Mouse (Mus musculus): Measurements from ENCODE around the gene Rspry1. TPM values are rescaled to one million over a fixed set of nuclear protein-coding genes. Genes with fewer than 3 reads are reported as not detected.
A peak's percentile ranks its signal among the peaks of the same experiment; 100 is the strongest.

The Rspry1 gene
- polyA plus RNA-seq, 1 experiment = 0.41 TPM

GRCm38 (mm10) chr8:94702844-94703813 is 101.4 kb downstream of the Rspry1 start:
- Histone ChIP-seq H3K4me3 (replicated peaks) (peak overlapping the region; percentile 66), H3K9me3 (ENCODE audit: control insufficient read depth, low read length) (no peaks in the 10 kb centered on the region), H3K27me3 (ENCODE audit: control insufficient read depth) (peaks cover 36% of the 10 kb centered on the region), H3K36me3 (ENCODE audit: control insufficient read depth) (no peaks in the 10 kb centered on the region), H3K4me1 (ENCODE audit: control insufficient read depth) (peaks cover 44% of the 10 kb centered on the region)
- TF ChIP-seq GATA1 (IDR thresholded peaks at IDR 0.05; ENCODE audit: low read length) (no peak), TAL1 (IDR thresholded peaks at IDR 0.05; ENCODE audit: low read length) (no peak)

DNA sequence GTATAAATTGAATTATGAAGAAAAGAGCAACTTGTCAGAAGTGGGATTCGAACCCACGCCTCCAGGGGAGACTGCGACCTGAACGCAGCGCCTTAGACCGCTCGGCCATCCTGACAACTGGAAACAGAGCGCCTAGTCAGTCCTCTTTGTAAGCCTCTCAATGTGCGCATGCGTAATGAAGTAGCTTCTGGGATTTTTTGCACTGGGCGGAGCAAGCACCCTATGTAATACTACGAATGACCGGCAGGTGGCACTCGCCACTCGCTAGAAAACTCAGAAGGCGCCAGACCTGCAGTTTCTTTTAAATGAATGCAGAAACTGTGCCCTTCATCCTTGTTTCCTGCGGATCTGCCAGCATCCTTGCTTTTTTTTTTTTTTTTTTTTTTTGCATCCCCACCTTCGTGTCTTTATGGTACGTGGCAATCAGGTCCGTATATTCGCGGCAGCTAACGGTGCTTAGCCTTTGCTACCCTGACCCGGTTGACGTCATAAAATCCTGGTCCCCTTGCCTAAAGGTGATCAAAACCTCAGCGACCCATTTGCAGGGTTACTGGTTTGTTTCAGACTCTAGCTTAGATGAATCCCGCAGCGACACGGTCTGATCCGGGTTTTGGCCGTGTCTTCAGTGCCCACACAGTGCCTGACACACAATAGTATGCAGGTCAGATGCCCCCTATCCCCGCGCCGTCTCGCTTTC is 102.4 kb downstream of the Rspry1 start:
- H3K36me3 ChIP-seq (ENCODE audit: control insufficient read depth) = no peaks in the 10 kb centered on the region
- peak overlapping the region; percentile 66 for H3K4me3 ChIP-seq (replicated peaks)
- H3K27me3 ChIP-seq (ENCODE audit: control insufficient read depth) = peaks cover 31% of the 10 kb centered on the region
- no peaks in the 10 kb centered on the region for H3K9me3 ChIP-seq (ENCODE audit: control insufficient read depth, low read length)
- TF ChIP-seq GATA1 (IDR thresholded peaks at IDR 0.05; ENCODE audit: low read length) (no peak), TAL1 (IDR thresholded peaks at IDR 0.05; ENCODE audit: low read length) (no peak)
- H3K4me1 ChIP-seq (ENCODE audit: control insufficient read depth) = peaks cover 44% of the 10 kb centered on the region

- no peaks in the 10 kb centered on the region for H3K36me3 ChIP-seq (ENCODE audit: control insufficient read depth)
- peaks cover 29% of the 10 kb centered on the region for H3K27me3 ChIP-seq (ENCODE audit: control insufficient read depth)
- H3K4me3 ChIP-seq (replicated peaks) = peak overlapping the region; percentile 66
- no peak for TF ChIP-seq GATA1 (IDR thresholded peaks at IDR 0.05; ENCODE audit: low read length)
- no peak for TF ChIP-seq TAL1 (IDR thresholded peaks at IDR 0.05; ENCODE audit: low read length)
- H3K4me1 ChIP-seq (ENCODE audit: control insufficient read depth) = peaks cover 44% of the 10 kb centered on the region
- H3K9me3 ChIP-seq (ENCODE audit: control insufficient read depth, low read length) = no peaks in the 10 kb centered on the region
These were observed 102.9 kb downstream of the Rspry1 start for GRCm38 (mm10) chr8:94704669-94704984.

- no peaks in the 10 kb centered on the region for H3K9me3 ChIP-seq (ENCODE audit: control insufficient read depth, low read length)
- no peaks in the 10 kb centered on the region for H3K36me3 ChIP-seq (ENCODE audit: control insufficient read depth)
- TF ChIP-seq GATA1 (IDR thresholded peaks at IDR 0.05; ENCODE audit: low read length) = no peak
- TF ChIP-seq TAL1 (IDR thresholded peaks at IDR 0.05; ENCODE audit: low read length) = no peak
- peaks cover 32% of the 10 kb centered on the region for H3K27me3 ChIP-seq (ENCODE audit: control insufficient read depth)
- H3K4me3 ChIP-seq (replicated peaks) = no peak overlapping the region
- H3K4me1 ChIP-seq (ENCODE audit: control insufficient read depth) = peaks cover 44% of the 10 kb centered on the region
These were observed 104.0 kb downstream of the Rspry1 start for GRCm38 (mm10) chr8:94705581-94706245.

DNA sequence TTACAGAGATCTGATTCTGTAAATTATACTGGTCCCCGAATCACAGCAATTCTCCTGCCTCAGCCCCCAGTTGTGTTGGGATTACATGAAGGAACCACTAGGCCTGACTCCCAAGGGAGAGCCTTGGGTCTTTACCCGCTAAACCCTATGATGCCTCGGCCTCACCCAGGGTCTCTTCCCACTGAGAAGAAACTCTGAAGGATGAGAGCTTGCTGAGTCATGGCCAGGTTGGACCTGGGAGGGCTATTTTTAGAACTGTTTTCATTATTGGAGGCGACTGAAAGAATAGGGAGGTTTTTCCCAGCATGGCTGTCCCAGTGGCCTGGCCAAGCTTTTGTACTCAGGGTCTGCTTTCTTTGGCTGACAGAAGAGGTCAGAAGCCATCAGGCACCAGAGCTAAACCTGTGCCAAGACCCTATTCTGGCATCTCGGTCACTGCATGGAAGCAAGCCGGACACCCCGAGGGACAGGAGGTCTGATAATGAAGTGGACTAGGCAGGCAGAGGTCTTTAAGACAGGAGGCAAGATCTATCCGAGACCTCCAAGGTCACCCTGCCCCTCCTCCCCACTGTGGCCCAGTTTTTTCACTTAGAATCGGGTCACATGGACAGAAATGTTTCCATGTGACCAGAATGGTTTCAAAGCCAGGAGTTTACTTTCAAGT is 105.1 kb downstream of the Rspry1 start:
- TF ChIP-seq TAL1 (IDR thresholded peaks at IDR 0.05; ENCODE audit: low read length) = no peak
- TF ChIP-seq GATA1 (IDR thresholded peaks at IDR 0.05; ENCODE audit: low read length) = no peak
- H3K4me3 ChIP-seq (replicated peaks) = no peak overlapping the region
- no peaks in the 10 kb centered on the region for H3K36me3 ChIP-seq (ENCODE audit: control insufficient read depth)
- H3K4me1 ChIP-seq (ENCODE audit: control insufficient read depth) = peaks cover 44% of the 10 kb centered on the region
- no peaks in the 10 kb centered on the region for H3K9me3 ChIP-seq (ENCODE audit: control insufficient read depth, low read length)
- H3K27me3 ChIP-seq (ENCODE audit: control insufficient read depth) = peaks cover 41% of the 10 kb centered on the region

Other genes with a start within 250 kb of the Rspry1 start
- 21.2 and 46.3 TPM in 2 replicates for gene Herpud1, start 215.5 kb upstream of the Rspry1 start, polyA plus RNA-seq (2012)
- 0.04 TPM in 1 of 2 replicates, not detected in the other for gene Nlrc5, start 167.6 kb upstream of the Rspry1 start, polyA plus RNA-seq (2012)
- 0.06 TPM in 1 of 2 replicates, not detected in the other for gene Cpne2, start 68.9 kb upstream of the Rspry1 start, polyA plus RNA-seq (2012)
- gene Fam192a, start 60 bp downstream of the Rspry1 start, polyA plus RNA-seq (2012) = 0.93 and 3.9 TPM in 2 replicates
- gene Arl2bp, start 64.7 kb downstream of the Rspry1 start, polyA plus RNA-seq (2012) = 2.4 and 3.1 TPM in 2 replicates
- not detected in 2 replicates for gene Pllp, start 94.3 kb downstream of the Rspry1 start, polyA plus RNA-seq (2012)
- gene Ccl22, start 143.7 kb downstream of the Rspry1 start, polyA plus RNA-seq (2012) = 0.09 and 0.23 TPM in 2 replicates
- 0.01 TPM in 1 of 2 replicates, not detected in the other for gene Cx3cl1, start 170.1 kb downstream of the Rspry1 start, polyA plus RNA-seq (2012)
- not detected in 2 replicates for gene Ccl17, start 208.5 kb downstream of the Rspry1 start, polyA plus RNA-seq (2012)
- gene Coq9, start 236.4 kb downstream of the Rspry1 start, polyA plus RNA-seq (2012) = 6.4 and 9.5 TPM in 2 replicates
- gene Ciapin1, start 236.4 kb downstream of the Rspry1 start, polyA plus RNA-seq (2012) = 37.6 and 98.2 TPM in 2 replicates